Mouse (Mus musculus): Measurements from ENCODE around the gene Nop53. TPM values are rescaled to one million over a fixed set of nuclear protein-coding genes. Genes with fewer than 3 reads are reported as not detected.
A peak's percentile ranks its signal among the peaks of the same experiment; 100 is the strongest.

The Nop53 gene
- polyA plus RNA-seq, 1 experiment = 147 TPM

DNA sequence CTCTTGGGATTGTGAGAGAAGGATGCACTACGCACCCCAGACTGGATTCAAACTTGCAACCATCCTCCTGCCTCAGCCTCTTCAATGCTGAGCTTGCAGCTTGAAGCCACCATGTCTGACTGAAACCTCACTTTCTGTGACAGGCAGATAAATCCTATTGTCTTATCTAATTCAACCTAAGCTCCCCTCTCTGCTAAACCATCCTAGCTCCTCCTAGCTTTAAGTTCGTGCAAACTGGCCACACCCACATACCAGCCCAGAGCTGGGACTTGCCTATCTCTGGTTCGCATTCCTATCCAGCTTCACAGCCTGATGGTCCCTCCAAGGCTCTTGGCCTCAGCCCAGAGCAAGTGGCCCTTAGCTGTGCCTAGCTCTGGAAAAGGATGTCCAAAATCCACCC is 6.5 kb upstream of the Nop53 start:
- Histone ChIP-seq H3K36me3 (ENCODE audit: control insufficient read depth, insufficient read depth, low read length) (peaks cover 3% of the 10 kb centered on the region), H3K4me3 (ENCODE audit: extremely low read depth, insufficient read depth, insufficient read length) (no peak overlapping the region), H3K27ac (ENCODE audit: insufficient read depth, low read length) (no peak overlapping the region), H3K4me1 (ENCODE audit: control insufficient read depth, insufficient read depth, insufficient read length) (peaks cover 4% of the 10 kb centered on the region; the same call in 1 of the 2 replicates), H3K27me3 (ENCODE audit: control insufficient read depth, insufficient read depth, low read length) (no peaks in the 10 kb centered on the region)
- 77% methylated on average over 3 of the region's 3 CpGs for WGBS
- DNase-seq (ENCODE audit: low read depth in 1 of 2, low spot score in 2 of 2) = no peak
- no peak for TF ChIP-seq CTCF (IDR thresholded peaks at IDR 0.05; ENCODE audit: extremely low read depth, insufficient read depth, insufficient read length, insufficient replicate concordance)
- no peak for TF ChIP-seq POLR2A (IDR thresholded peaks at IDR 0.05; ENCODE audit: low read depth, low read length)

- no peaks in the 10 kb centered on the region for H3K27me3 ChIP-seq (ENCODE audit: control insufficient read depth, insufficient read depth, low read length)
These were observed 4.1 kb upstream of the Nop53 start for GRCm38 (mm10) chr7:15950008-15950407.

DNA sequence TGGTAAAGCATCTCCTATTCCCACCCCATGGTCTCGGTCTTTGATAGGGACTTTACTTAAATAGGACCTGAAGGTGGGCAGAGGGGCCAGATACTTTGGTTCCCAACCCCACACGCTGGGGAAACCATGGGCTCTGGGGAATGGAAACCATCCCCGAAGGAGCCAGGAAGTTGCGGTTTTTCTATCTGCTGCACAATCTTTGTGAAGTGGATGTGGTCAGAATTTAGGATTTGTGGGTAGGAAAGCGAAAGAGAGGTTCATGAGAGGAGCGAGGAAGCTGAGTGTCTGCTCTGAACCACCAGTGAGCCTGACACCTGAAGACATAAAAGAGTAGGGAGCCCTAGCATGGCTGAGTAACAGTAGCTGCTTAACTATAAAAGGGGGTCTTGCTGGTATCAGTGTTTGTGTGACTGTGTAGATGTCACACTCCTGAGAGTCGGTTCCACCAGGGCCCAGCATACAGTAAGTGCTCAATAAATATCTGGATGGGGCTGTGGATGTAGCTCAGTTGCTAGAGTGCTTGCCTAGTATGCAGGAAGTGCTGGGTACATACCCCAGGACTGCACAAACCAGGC is 3.4 kb upstream of the Nop53 start:
- 16% methylated on average over 7 of the region's 7 CpGs for WGBS
- Histone ChIP-seq H3K27ac (ENCODE audit: insufficient read depth, low read length) (no peak overlapping the region), H3K4me3 (ENCODE audit: extremely low read depth, insufficient read depth, insufficient read length) (no peak overlapping the region)

More at GRCm38 (mm10) chr7:15950008-15950407, 4.1 kb upstream of the Nop53 start:
- 90% methylated on average over 15 of the region's 15 CpGs for WGBS
- H3K4me3 ChIP-seq (ENCODE audit: extremely low read depth, insufficient read depth, insufficient read length) = no peak overlapping the region
- no peaks in the 10 kb centered on the region; the same call in 1 of the 2 replicates for H3K36me3 ChIP-seq (ENCODE audit: control insufficient read depth, insufficient read depth, low read length)
- TF ChIP-seq CTCF (IDR thresholded peaks at IDR 0.05; ENCODE audit: extremely low read depth, insufficient read depth, insufficient read length, insufficient replicate concordance) = no peak
- no peak for TF ChIP-seq POLR2A (IDR thresholded peaks at IDR 0.05; ENCODE audit: low read depth, low read length)
- DNase-seq (ENCODE audit: low read depth in 1 of 2, low spot score in 2 of 2) = no peak
- no peak overlapping the region for H3K27ac ChIP-seq (ENCODE audit: insufficient read depth, low read length)
- peaks cover 5% of the 10 kb centered on the region; the same call in 1 of the 2 replicates for H3K4me1 ChIP-seq (ENCODE audit: control insufficient read depth, insufficient read depth, insufficient read length)

GRCm38 (mm10) chr7:15948381-15948941 is 2.6 kb upstream of the Nop53 start:
- Histone ChIP-seq H3K4me1 (ENCODE audit: control insufficient read depth, insufficient read depth, insufficient read length) (peaks cover 6% of the 10 kb centered on the region; the same call in 1 of the 2 replicates), H3K36me3 (ENCODE audit: control insufficient read depth, insufficient read depth, low read length) (peaks cover 3% of the 10 kb centered on the region; the same call in 1 of the 2 replicates), H3K27ac (ENCODE audit: insufficient read depth, low read length) (no peak overlapping the region), H3K27me3 (ENCODE audit: control insufficient read depth, insufficient read depth, low read length) (no peaks in the 10 kb centered on the region), H3K4me3 (ENCODE audit: extremely low read depth, insufficient read depth, insufficient read length) (peak overlapping the region; percentile 47; the same call in 1 of the 2 replicates)
- no peak for TF ChIP-seq POLR2A (IDR thresholded peaks at IDR 0.05; ENCODE audit: low read depth, low read length)
- peak; percentile 98 for TF ChIP-seq CTCF (IDR thresholded peaks at IDR 0.05; ENCODE audit: extremely low read depth, insufficient read depth, insufficient read length, insufficient replicate concordance)
- 4% methylated on average over 23 of the region's 23 CpGs for WGBS
- DNase-seq (ENCODE audit: low read depth in 1 of 2, low spot score in 2 of 2) = peak; percentile 62 to 88

More for the DNA sequence above, 3.4 kb upstream of the Nop53 start:
- Histone ChIP-seq H3K36me3 (ENCODE audit: control insufficient read depth, insufficient read depth, low read length) (no peaks in the 10 kb centered on the region; the same call in 1 of the 2 replicates), H3K27me3 (ENCODE audit: control insufficient read depth, insufficient read depth, low read length) (no peaks in the 10 kb centered on the region), H3K4me1 (ENCODE audit: control insufficient read depth, insufficient read depth, insufficient read length) (peaks cover 6% of the 10 kb centered on the region; the same call in 1 of the 2 replicates)
- no peak for DNase-seq (ENCODE audit: low read depth in 1 of 2, low spot score in 2 of 2)
- TF ChIP-seq POLR2A (IDR thresholded peaks at IDR 0.05; ENCODE audit: low read depth, low read length) = no peak
- no peak for TF ChIP-seq CTCF (IDR thresholded peaks at IDR 0.05; ENCODE audit: extremely low read depth, insufficient read depth, insufficient read length, insufficient replicate concordance)

DNA sequence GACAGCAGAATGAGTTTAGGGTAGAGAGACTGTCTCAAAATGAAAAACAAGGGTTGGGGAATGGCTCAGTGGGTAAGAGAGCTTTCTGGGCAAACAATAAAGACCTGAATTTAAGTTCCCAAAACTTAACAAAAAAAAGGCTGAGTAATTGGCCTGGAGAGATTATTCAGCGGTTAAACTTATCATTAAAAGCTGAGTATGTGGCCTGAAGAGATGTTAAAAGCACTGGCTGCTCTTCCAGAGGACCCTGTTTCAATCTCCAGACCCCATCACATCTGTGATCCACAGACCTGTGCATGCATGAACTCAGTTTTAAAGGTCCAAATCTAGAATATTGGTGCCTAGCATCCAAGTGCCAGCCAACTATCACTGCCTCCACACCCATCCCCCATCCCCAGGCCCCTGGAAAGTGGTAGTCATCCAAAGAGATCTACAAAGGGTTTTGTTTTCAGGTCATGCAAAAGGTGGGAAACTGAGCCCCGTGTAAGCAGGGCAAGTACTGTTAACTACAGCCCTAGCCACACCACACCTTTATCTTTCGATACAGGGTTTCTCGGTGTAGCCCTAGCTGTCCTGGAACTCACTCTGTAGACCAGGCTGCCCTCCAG is 1.9 kb upstream of the Nop53 start:
- no peak for DNase-seq (ENCODE audit: low read depth in 1 of 2, low spot score in 2 of 2)
- WGBS = 49% methylated on average over 4 of the region's 4 CpGs
- Histone ChIP-seq H3K36me3 (ENCODE audit: control insufficient read depth, insufficient read depth, low read length) (peaks cover 9% of the 10 kb centered on the region), H3K4me3 (ENCODE audit: extremely low read depth, insufficient read depth, insufficient read length) (no peak overlapping the region), H3K27ac (ENCODE audit: insufficient read depth, low read length) (no peak overlapping the region), H3K27me3 (ENCODE audit: control insufficient read depth, insufficient read depth, low read length) (no peaks in the 10 kb centered on the region), H3K4me1 (ENCODE audit: control insufficient read depth, insufficient read depth, insufficient read length) (peaks cover 6% of the 10 kb centered on the region; the same call in 1 of the 2 replicates)
- no peak for TF ChIP-seq POLR2A (IDR thresholded peaks at IDR 0.05; ENCODE audit: low read depth, low read length)
- no peak for TF ChIP-seq CTCF (IDR thresholded peaks at IDR 0.05; ENCODE audit: extremely low read depth, insufficient read depth, insufficient read length, insufficient replicate concordance)

DNA sequence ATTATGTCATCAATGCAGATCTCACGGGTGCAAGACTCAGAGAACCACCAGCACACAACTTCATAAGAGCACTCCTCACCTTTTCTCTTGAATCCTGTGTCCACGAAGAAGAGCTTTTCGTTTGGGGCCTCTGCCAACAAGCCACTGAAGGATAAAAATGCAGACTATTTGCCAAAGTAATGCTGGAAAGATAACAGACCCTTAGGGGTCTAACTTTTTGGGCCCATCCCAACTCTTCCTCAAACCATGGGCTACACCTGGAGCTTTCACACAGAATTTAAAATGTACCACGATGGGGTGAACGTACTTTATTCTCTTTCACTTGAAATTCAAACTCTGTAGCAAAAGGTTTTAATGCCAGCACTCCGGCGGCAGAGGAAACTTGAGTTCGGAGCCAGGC is 663 bp downstream of the Nop53 start:
- H3K27me3 ChIP-seq (ENCODE audit: control insufficient read depth, insufficient read depth, low read length) = no peaks in the 10 kb centered on the region
- DNase-seq (ENCODE audit: low read depth in 1 of 2, low spot score in 2 of 2) = no peak
- no peak overlapping the region for H3K27ac ChIP-seq (ENCODE audit: insufficient read depth, low read length)
- H3K4me1 ChIP-seq (ENCODE audit: control insufficient read depth, insufficient read depth, insufficient read length) = peaks cover 6% of the 10 kb centered on the region; the same call in 1 of the 2 replicates
- TF ChIP-seq POLR2A (IDR thresholded peaks at IDR 0.05; ENCODE audit: low read depth, low read length) (no peak), CTCF (IDR thresholded peaks at IDR 0.05; ENCODE audit: extremely low read depth, insufficient read depth, insufficient read length, insufficient replicate concordance) (no peak)
- H3K36me3 ChIP-seq (ENCODE audit: control insufficient read depth, insufficient read depth, low read length) = peaks cover 31% of the 10 kb centered on the region
- peak overlapping the region; percentile 87 for H3K4me3 ChIP-seq (ENCODE audit: extremely low read depth, insufficient read depth, insufficient read length)
- 10% methylated on average over 8 of the region's 8 CpGs for WGBS
